Mouse (Mus musculus) left cerebral cortex, postnatal 25 days (tissue): ENCODE results near the gene Fkbp2. TPM values are rescaled to one million over a fixed set of nuclear protein-coding genes. Genes with fewer than 3 reads are reported as not detected.
A peak's percentile ranks its signal among the peaks of the same experiment; 100 is the strongest.

Source experiments
- DNase-seq, 2 experiments: peaks; one replicate each; pipeline ENCODE4 v3.0.0; 2022; ENCODE audit warnings: low spot score in 2 of 2, mixed read lengths in 1 of 2
- intact Hi-C: fragments of 180-260 bp; cut with DNase I; formaldehyde crosslinking; loops from one replicate; pipeline ENCODE4 v1.15.1; 2025
- total RNA-seq, 2 experiments: library from RNA; stranded (reverse); gene quantifications; 2 replicates each; pipeline ENCODE4 v1.2.3; 2021

Fkbp2 gene
- total RNA-seq, 2 experiments from 2014 or later, result 98.0 to 104 TPM

GRCm38 (mm10) chr19:6974211-6975205 lies 5.8 kb downstream of the Fkbp2 start, which contains the start of gene Ppp1r14b:
Gene Ppp1r14b, plus strand, starts transcription at chr19:6974968.
- intact Hi-C loops, result loop anchor here (1.0 to 5.0 kb wide), 2 partner anchors 23 to 32 kb away; partner anchors contain the start of genes Bad and Gpr137
- peak; percentile 76 to 81 for DNase-seq

- intact Hi-C loops, result loop anchor here (1.0 kb wide), 1 partner anchor 22 kb away; no protein-coding TSS in a partner anchor
- DNase-seq, result no peak
Observed at GRCm38 (mm10) chr19:6973581-6974190, 6.6 kb downstream of the Fkbp2 start.

- intact Hi-C loops, result no loop called here
- no peak for DNase-seq
Observed at GRCm38 (mm10) chr19:6972247-6972917, 7.9 kb downstream of the Fkbp2 start.

GRCm38 (mm10) chr19:6971644-6972043 lies 8.7 kb downstream of the Fkbp2 start:
- DNase-seq, result no peak
- intact Hi-C loops, result no loop called here

- no peak for DNase-seq
- intact Hi-C loops, result no loop called here
Observed at GRCm38 (mm10) chr19:6970460-6971085, 9.7 kb downstream of the Fkbp2 start.

DNA sequence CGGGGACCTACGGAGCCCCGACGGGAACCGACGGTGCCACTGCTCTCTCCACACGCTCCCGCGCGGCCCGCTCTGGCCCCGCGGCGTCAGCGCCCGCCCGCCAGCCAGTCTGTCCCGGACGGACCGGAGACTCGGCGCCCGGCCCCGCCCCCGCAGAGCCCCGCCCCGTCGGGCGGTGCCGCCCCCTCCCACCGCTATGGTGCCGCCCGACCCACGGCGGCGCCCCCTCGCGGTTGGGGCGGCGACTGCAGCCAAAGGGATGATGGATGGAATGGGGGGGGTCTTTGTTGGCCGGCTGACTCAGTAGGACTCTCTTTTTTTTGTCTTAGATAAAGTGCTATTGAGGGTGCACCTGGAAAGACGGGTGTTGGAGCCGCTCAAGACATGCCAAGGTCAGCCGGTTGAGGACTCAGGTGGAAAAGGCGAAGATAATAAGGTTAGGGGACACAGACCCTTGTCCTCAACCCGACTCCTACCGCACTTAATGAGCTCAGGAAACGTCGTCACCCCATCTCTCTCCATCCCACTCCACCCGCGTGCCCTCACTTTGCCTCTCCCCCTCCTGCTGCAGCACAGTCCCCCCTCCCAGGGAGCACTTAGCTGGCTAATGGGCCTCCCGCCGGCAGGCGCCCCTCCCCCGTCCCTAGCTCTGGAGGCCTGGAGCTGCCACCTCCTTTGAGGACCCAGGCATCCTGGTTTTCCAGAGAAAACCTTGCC lies 10.5 kb downstream of the Fkbp2 start:
- no peak for DNase-seq
- intact Hi-C loops, result no loop called here

DNA sequence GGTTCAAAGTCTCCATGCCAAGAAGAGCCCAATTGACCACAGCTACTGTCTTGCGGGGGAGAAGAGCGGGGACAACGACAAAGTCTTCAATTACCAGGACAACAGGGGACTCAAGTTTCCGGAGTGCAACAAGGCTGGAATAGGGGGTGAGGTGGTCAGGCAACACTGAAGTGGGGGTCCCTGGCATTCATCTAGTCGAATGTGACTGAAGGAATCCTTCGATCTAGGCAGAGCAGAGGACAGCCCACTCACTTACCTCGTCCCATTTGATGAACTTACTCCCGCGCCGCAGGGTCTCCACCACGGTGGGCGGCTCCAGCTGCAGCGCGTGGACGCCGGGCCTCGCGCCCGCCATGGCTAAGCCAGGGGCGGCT lies 11.0 kb downstream of the Fkbp2 start:
- DNase-seq, result no peak
- intact Hi-C loops, result no loop called here

DNA sequence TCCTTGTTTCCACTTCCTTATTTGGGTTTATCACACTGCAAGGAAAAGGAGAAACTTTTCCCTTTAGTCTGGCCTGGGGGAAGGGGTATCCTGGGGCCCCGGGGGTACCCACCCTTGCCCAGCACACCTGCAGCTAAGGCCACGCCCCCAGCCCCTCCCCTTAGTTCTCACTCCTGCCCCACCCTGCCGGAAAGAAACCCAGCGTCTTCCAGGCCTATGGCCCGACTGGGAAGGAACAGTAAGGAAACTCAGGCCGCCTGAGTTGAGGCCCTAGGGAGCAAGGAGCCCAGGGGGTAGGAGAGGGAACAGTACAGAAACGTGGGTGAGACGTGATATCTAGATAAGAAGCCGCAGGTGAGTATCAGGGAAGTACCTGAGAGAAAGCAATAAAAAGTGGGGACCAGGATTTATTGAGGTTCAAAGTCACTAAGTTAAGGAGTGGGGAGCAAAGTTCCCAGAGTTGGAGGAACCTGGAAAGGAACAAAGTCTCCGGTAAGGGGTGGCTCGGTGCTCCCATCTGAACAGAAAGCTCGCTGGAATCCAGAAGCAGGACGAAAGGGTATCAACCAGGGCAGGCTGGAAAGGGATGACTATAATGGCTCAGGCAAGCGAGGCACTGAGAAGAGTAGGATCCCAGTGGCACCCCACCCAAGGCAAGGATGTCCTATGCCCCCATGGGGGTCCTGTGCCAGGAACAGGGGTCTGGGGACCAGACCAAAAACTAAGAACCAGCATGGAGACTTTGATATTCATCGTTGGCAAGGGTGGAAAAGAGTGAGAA lies 11.6 kb downstream of the Fkbp2 start:
- DNase-seq, result no peak
- intact Hi-C loops, result no loop called here

- intact Hi-C loops, result no loop called here
- no peak for DNase-seq
Observed at GRCm38 (mm10) chr19:6956461-6956860, 23.8 kb downstream of the Fkbp2 start.

- intact Hi-C loops, result no loop called here
Observed at GRCm38 (mm10) chr19:6955424-6955823, 24.9 kb downstream of the Fkbp2 start.

DNA sequence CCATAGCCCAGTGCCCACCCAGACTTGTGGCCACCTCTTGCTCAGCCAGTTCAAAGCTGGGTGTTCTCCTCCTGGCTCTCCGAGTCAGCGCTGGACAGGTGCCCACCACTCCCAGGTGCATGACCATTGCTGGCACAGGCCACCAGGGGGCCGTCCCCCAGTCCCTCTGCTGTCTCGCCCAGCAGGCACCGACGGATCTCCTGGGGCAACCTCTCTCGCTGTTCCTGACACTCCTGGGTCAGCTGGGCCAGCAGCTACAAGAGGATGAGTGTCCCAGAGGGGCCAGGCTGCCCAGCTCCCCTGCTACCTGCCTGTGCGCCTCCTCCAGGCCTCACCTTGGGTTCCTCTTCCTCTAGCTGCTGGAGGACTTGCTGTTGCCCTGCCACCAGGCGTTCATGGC lies 26.3 kb downstream of the Fkbp2 start:
- DNase-seq, result no peak
- intact Hi-C loops, result no loop called here

More at GRCm38 (mm10) chr19:6955424-6955823, 24.9 kb downstream of the Fkbp2 start:
- no peak for DNase-seq

GRCm38 (mm10) chr19:6952712-6953037 lies 27.6 kb downstream of the Fkbp2 start:
- intact Hi-C loops, result no loop called here
- no peak for DNase-seq

- intact Hi-C loops, result loop anchor here (1.0 kb wide), 3 partner anchors 10 to 29 kb away; partner anchors contain the start of genes Gpr137 and Ppp1r14b
- DNase-seq, result peak; percentile 56 to 74
Observed at GRCm38 (mm10) chr19:6951994-6952711, 28.1 kb downstream of the Fkbp2 start.

DNA sequence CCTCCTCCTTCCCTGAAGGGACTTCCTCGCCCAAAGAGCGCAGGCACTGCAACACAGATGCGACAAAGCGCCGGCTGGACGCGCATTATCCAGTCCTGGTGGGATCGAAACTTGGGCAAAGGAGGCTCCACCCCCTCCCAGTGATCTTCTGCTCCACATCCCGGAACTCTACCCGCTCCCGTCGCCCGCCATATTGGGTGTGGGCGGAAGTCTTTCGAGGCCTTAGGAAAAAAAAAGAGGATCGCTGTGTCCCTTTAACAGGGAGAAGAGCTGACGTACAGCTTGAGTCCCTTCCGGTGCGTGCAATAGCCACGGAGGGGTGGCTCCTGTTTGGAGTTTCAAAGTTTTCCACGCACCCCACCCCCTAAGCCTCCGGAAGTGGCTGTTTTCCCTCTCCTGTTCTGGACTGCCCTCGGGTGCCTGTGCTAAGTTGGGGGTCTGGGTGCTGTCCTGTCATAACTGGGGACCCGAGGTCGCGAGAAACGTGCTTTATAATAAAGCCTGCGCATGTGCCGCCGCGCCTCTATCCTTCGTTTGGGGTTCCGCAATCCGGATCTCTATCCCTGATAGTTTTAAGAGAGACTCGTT lies 28.8 kb downstream of the Fkbp2 start:
- intact Hi-C loops, result loop anchor here (1.0 kb wide), 3 partner anchors 9 to 28 kb away; partner anchors contain the start of genes Gpr137 and Ppp1r14b
- DNase-seq, result peak; percentile 88 to 98

DNA sequence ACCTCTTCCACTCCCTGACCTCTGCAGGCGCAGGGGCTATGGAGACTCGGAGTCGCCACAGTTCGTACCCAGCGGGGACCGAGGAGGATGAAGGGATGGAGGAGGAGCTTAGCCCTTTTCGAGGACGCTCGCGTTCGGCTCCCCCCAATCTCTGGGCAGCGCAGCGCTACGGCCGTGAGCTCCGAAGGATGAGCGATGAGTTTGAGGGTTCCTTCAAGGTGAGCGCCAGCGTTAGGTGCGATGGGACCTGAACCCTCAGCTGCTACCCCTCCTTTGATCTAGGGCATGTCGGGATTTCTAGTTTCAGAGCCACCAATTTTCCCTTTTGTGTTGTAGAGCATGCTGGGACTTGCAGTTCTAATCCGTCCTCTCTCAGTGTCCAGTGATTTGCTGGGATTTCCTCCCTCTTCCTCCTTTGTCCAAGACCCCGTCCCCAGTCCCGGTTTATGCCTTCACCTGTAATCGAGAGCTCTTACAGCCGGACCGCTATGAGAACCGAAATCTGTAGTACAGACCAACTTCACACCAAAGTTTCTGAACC lies 29.6 kb downstream of the Fkbp2 start:
- DNase-seq, result peak; percentile 45 to 77
- intact Hi-C loops, result loop anchor here (1.0 kb wide), 3 partner anchors 8 to 27 kb away; partner anchors contain the start of genes Gpr137 and Ppp1r14b

- intact Hi-C loops, result no loop called here
- no peak for DNase-seq
Observed at GRCm38 (mm10) chr19:6949951-6950350, 30.4 kb downstream of the Fkbp2 start.

DNA sequence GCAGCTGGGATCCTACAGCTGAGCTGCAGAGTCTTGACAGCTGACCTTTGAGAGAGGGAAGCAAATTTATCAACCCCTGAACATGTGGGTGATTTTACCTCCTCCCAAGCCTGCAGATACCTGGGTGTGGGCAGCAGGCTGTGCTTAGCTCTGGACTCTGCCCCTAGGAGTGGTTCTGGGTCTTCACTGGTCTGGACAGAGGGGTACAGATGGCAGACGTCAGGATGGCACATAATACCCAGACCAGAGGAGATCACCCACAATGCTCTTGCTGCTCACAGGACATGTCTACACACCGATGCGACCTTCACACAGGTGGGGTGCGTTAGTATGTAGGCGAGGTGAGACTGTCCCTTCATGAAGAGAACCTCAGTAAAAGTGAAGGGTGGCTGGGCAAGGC lies 30.8 kb downstream of the Fkbp2 start:
- DNase-seq, result no peak
- intact Hi-C loops, result no loop called here
